Mouse (Mus musculus) cerebellum, adult 2 months (tissue): ENCODE data around the gene Cntd1.
A peak's percentile ranks its signal among the peaks of the same experiment; 100 is the strongest.

ENCODE experiments used
- CTCF ChIP-seq: fragments of 200-500 bp; IDR thresholded peaks from 2 replicates; pipeline ENCODE4 v1.5.1; 2011; ENCODE audit warnings: low read depth, mild to moderate bottlenecking, control low read depth, low read length, moderate library complexity, borderline replicate concordance; ENCODE audit not compliant: insufficient read depth
- POLR2A ChIP-seq: fragments of 200-500 bp; IDR thresholded peaks from 2 replicates; pipeline ENCODE4 v1.6.1; 2011; ENCODE audit warnings: low read length, control low read depth, borderline replicate concordance; ENCODE audit not compliant: insufficient read depth

GRCm38 (mm10) chr11:101315665-101316500 lies 37.1 kb downstream of the Cntd1 start, which contains the start of gene Psme3:
- TF ChIP-seq CTCF (no peak), POLR2A (peak; percentile 74)
